Mouse (Mus musculus) limb, embryonic 14.5 days (tissue): Measurements from ENCODE around the gene Tha1. TPM values are rescaled to one million over a fixed set of nuclear protein-coding genes. Genes with fewer than 3 reads are reported as not detected.
A peak's percentile ranks its signal among the peaks of the same experiment; 100 is the strongest.

ENCODE experiments used
- ATAC-seq: fragments of 200-750 bp; cut with Nextera tagmentation; 2 replicates; pipeline ENCODE4 v1.8.0; 2017; ENCODE audit warnings: low read depth, moderate number of reproducible peaks, moderate TSS enrichment; ENCODE audit not compliant: low FRiP score
- DNase-seq: peaks from one replicate; pipeline ENCODE4 v3.0.0-alpha.2; 2015; ENCODE audit warnings: low spot score
- H3K27ac ChIP-seq: fragments of 300-500 bp; sonication (generic); replicated peaks from 2 replicates; pipeline ENCODE4 v1.5.1; 2014; ENCODE audit warnings: low read depth, mild to moderate bottlenecking, low read length, moderate library complexity, mixed read lengths
- H3K27me3 ChIP-seq: fragments of 300-500 bp; sonication (generic); 2 replicates; pipeline ENCODE4 v1.6.1; 2014; ENCODE audit warnings: low read length, mixed read lengths; ENCODE audit not compliant: control insufficient read depth, insufficient read depth
- H3K36me3 ChIP-seq: fragments of 300-500 bp; sonication (generic); 2 replicates; pipeline ENCODE4 v1.6.1; 2014; ENCODE audit warnings: mild to moderate bottlenecking, low read length, moderate library complexity, mixed read lengths; ENCODE audit not compliant: control insufficient read depth, insufficient read depth
- H3K4me1 ChIP-seq: fragments of 300-500 bp; sonication (generic); 2 replicates; pipeline ENCODE4 v1.6.1; 2014; ENCODE audit warnings: antibody characterized with exemption, low read length, mixed read lengths; ENCODE audit not compliant: control insufficient read depth, insufficient read depth
- H3K4me2 ChIP-seq: fragments of 300-500 bp; sonication (generic); replicated peaks from 2 replicates; pipeline ENCODE4 v1.6.1; 2014; ENCODE audit warnings: low read depth, mild to moderate bottlenecking, low read length, moderate library complexity; ENCODE audit not compliant: severe bottlenecking
- H3K4me3 ChIP-seq: fragments of 300-500 bp; sonication (generic); replicated peaks from 2 replicates; pipeline ENCODE4 v1.5.1; 2014; ENCODE audit warnings: low read length
- H3K9ac ChIP-seq: fragments of 300-500 bp; sonication (generic); 2 replicates; pipeline ENCODE4 v1.6.1; 2014; ENCODE audit warnings: mild to moderate bottlenecking, low read depth, low read length, moderate library complexity; ENCODE audit not compliant: severe bottlenecking
- H3K9me3 ChIP-seq: fragments of 300-500 bp; sonication (generic); 2 replicates; pipeline ENCODE4 v1.6.1; 2016; ENCODE audit warnings: low read length; ENCODE audit not compliant: control insufficient read depth
- POLR2A ChIP-seq: fragments of 200-500 bp; IDR thresholded peaks from 2 replicates; pipeline ENCODE4 v1.8.0; 2012; ENCODE audit warnings: inconsistent platforms, mild to moderate bottlenecking, moderate library complexity, borderline replicate concordance; ENCODE audit not compliant: insufficient read depth, insufficient read length; ENCODE audit errors: extremely low read depth
- WGBS: fragments of 180-500 bp; shearing (Covaris S2); extraction: QIAGEN DNeasy Blood & Tissue Kit; methylation state at CpG from one replicate; pipeline ENCODE4 v1.1.7; 2014; 5-methylcytosine and 5-hydroxymethylcytosine counted together
- polyA plus RNA-seq, 2 experiments: library from polyadenylated mRNA; depleted of rRNA in 1 of 2; stranded (reverse) in 1 of 2; unstranded in 1 of 2; fragments of >200 nt; fragmentation: Nextera tagmentation in 1 of 2; extraction: Ambion mirVana in 1 of 2; gene quantifications; 2 replicates each; pipeline versions ENCODE4 v1.2.1 to v1.2.3; 2012 to 2014

Gene Tha1
- polyA plus RNA-seq, 2 experiments = 4.1 to 6.5 TPM

DNA sequence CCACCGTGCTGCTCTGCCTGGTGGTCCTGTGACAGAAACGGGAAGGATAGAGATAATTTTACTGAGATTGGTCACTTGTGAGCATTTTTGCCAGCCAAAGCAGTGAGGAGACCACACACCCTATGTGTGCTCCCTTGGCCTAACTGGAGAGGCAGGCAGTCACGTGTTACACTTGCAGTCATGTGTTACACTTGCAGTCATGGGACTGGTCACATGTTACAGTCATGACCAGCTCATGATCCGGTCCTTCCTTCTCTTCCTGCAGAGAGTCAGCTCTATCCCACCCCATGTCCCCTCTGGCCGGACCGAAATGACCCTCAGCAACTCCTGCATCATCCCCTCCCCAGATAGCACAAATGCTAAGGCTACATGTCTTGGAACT is 7.7 kb upstream of the Tha1 start:
- Histone ChIP-seq H3K4me1 (peaks cover 25% of the 10 kb centered on the region), H3K4me2 (no peak overlapping the region), H3K27ac (no peak overlapping the region), H3K4me3 (no peak overlapping the region), H3K9ac (no peak overlapping the region), H3K36me3 (no peaks in the 10 kb centered on the region), H3K27me3 (no peaks in the 10 kb centered on the region), H3K9me3 (no peaks in the 10 kb centered on the region)
- DNase-seq (no peak), ATAC-seq (no peak)
- no peak for TF ChIP-seq POLR2A
- WGBS = 89% methylated on average over 6 of the region's 6 CpGs

DNA sequence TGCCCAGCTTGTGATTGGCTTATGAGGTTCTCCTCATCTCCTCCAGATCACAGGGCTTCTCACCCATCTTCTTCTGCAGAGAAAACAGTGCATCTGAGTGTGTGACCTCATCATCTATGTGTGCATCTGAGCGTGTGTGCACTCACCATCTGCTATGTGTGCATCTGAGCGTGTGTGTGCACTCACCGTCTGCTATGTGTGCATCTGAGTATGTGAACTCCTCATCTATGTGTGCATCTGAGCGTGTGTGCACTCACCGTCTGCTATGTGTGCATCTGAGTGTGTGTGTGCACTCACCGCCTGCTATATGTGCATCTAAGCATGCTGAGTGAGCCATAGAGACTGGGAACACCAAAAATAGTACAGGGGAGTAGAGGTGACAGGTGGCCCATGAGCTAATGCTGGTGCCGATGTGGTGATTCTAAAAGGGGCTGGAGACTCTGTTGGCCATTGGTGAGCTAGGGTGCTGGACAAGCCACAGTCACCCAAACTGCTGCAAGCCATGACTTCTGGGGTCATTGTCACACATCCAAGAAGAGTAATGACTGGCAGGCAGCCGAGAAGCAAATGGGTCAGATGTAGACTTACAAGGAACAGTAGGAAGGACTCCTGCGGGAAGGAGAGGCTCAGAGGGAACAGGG is 7.2 kb upstream of the Tha1 start:
- H3K36me3 ChIP-seq = no peaks in the 10 kb centered on the region
- H3K4me1 ChIP-seq = peaks cover 25% of the 10 kb centered on the region
- no peak overlapping the region for H3K4me2 ChIP-seq
- WGBS = 87% methylated on average over 9 of the region's 9 CpGs
- H3K27ac ChIP-seq = no peak overlapping the region
- ATAC-seq (no peak), DNase-seq (no peak)
- no peaks in the 10 kb centered on the region for H3K27me3 ChIP-seq
- no peak overlapping the region for H3K4me3 ChIP-seq
- TF ChIP-seq POLR2A = no peak
- H3K9me3 ChIP-seq = no peaks in the 10 kb centered on the region
- H3K9ac ChIP-seq = no peak overlapping the region

DNA sequence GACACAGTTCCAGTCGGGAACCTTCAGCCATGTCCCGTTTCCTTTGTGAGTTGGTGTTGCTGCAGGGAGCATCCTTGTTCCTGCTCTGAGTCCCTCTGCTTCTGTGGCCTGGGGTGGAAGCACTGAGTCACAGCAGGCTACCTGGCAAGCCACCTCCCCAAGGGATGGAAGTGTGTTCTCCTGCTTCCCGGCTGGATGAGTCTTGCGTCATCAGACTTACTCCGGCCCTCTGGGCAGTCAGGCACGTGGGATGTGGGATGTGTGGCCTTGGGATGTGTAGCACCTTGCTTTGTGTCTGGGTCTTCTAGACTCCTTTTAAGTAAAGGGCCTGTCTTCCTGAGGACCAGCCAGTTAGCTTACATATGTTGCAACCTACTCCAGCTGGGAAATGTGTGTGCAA is 6.4 kb upstream of the Tha1 start:
- H3K9me3 ChIP-seq = no peaks in the 10 kb centered on the region
- ATAC-seq (no peak), DNase-seq (no peak)
- H3K27me3 ChIP-seq = no peaks in the 10 kb centered on the region
- 73% methylated on average over 6 of the region's 6 CpGs for WGBS
- no peak overlapping the region for H3K4me2 ChIP-seq
- H3K36me3 ChIP-seq = no peaks in the 10 kb centered on the region
- H3K4me1 ChIP-seq = peaks cover 25% of the 10 kb centered on the region
- H3K4me3 ChIP-seq = no peak overlapping the region
- no peak overlapping the region for H3K27ac ChIP-seq
- H3K9ac ChIP-seq = no peak overlapping the region
- no peak for TF ChIP-seq POLR2A

DNA sequence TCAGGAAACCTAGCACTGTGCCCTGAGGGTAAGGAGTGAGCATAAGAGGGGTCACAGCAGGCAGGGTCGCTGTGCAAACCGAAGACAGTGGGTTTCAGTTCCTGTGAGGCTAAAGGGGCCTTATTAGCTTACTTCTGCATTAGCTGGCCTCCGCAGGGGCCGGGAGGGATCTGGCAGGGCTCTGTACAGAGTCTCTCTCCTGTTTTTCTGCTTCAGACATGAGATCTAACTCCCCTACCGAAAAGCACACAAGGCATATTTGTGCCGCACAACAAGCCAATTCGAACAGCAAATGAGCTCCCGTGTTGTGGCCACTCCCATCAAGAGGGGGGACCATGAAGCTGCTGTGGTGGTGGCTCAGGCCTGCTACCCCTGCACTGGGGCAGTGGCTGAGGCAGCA is 5.6 kb upstream of the Tha1 start:
- no peak for TF ChIP-seq POLR2A
- H3K27me3 ChIP-seq = no peaks in the 10 kb centered on the region
- WGBS = 19% methylated on average over 8 of the region's 8 CpGs
- no peaks in the 10 kb centered on the region for H3K9me3 ChIP-seq
- ATAC-seq = no peak
- H3K4me2 ChIP-seq = 0 out of 2 replicates have a peak overlapping the region, but pooled peaks have one; percentile 6
- no peaks in the 10 kb centered on the region for H3K36me3 ChIP-seq
- peaks cover 25% of the 10 kb centered on the region for H3K4me1 ChIP-seq
- DNase-seq = no peak
- H3K27ac ChIP-seq = no peak overlapping the region
- H3K9ac ChIP-seq = 0 out of 2 replicates have a peak overlapping the region, but pooled peaks have one; percentile 8
- no peak overlapping the region for H3K4me3 ChIP-seq

DNA sequence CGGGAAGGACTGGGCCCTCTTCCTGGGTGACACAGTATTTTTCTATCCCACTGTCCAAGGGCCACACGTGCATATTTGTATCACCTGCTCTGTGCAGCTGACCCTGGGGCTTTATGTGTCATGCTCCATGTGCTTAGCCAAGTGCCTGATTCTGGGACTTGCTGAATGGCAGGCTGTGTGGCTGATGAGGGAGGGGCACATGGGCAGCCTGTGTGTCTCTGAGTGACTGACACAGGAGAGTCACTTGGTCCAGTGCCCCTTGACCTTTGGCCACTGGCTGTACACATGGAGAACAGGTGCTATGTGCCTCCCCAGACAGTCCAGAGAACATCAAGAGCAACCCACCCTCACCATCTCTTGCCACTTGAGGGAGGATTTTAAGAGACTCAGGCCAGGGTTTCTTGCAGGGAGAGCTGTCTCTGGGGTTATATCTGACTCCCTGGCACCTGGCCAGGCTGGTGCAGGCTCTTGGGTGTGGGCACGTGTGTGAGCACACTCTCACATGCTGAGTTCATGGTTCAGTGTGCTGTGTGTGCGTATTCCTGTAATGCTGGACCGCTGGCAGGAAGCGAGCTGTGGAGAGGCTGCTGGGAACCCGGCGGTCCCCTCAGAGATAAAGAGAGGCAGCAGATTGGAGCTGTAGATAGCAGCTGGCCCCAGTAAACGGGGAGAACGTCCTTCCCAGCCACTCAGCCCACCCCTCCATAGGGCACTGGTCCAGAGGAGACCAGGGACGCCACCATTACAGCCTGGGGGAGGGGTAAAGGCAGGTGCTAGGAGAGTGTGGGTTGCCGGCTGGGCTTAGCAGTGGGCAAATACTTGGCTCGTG is 4.8 kb upstream of the Tha1 start:
- Histone ChIP-seq H3K4me1 (peaks cover 24% of the 10 kb centered on the region), H3K4me2 (0 out of 2 replicates have a peak overlapping the region, but pooled peaks have one; percentile 6), H3K36me3 (no peaks in the 10 kb centered on the region), H3K4me3 (no peak overlapping the region), H3K9ac (0 out of 2 replicates have a peak overlapping the region, but pooled peaks have one; percentile 8), H3K9me3 (no peaks in the 10 kb centered on the region), H3K27ac (no peak overlapping the region), H3K27me3 (no peaks in the 10 kb centered on the region)
- DNase-seq (no peak), ATAC-seq (peak; percentile 38; the same call in 1 of the 2 replicates)
- no peak for TF ChIP-seq POLR2A
- WGBS = 30% methylated on average over 9 of the region's 13 CpGs
